Mouse (Mus musculus): ENCODE data around the gene Topbp1.

GRCm38 (mm10) chr9:103360642-103361041, 55.6 kb downstream of the Topbp1 start:
- no peak for TF ChIP-seq POLR2A (IDR thresholded peaks at IDR 0.05; ENCODE audit: extremely low read depth, insufficient read depth, low read length)
- no peak for TF ChIP-seq CTCF (IDR thresholded peaks at IDR 0.05; ENCODE audit: low read depth, low read length)

Measured in liver, adult 2 months (tissue).